Mouse (Mus musculus) myocyte (in vitro differentiated cells): Measurements from ENCODE around the gene Dhdds.

Experiments used
- CEBPB ChIP-seq: IDR thresholded peaks from 2 replicates; pipeline ENCODE4 v1.6.1; 2011; ENCODE audit warnings: mild to moderate bottlenecking, moderate library complexity; ENCODE audit not compliant: poor library complexity, insufficient read depth, severe bottlenecking
- E2F4 ChIP-seq: IDR thresholded peaks from one replicate; pipeline ENCODE4 v1.6.1; 2011; ENCODE audit warnings: mild to moderate bottlenecking, control low read depth, moderate library complexity; ENCODE audit not compliant: insufficient read depth
- MAX ChIP-seq: IDR thresholded peaks from one replicate; pipeline ENCODE4 v1.6.1; 2011; ENCODE audit warnings: low read depth, mild to moderate bottlenecking, control low read depth
- MYOG ChIP-seq, 3 experiments: IDR thresholded peaks; one replicate each; pipeline ENCODE4 v1.6.1; 2011; ENCODE audit warnings: control low read depth in 2 of 3, low read depth in 2 of 3, mild to moderate bottlenecking in 2 of 3; ENCODE audit not compliant: insufficient read length in 2 of 3, control insufficient read depth in 1 of 3, insufficient read depth in 1 of 3
- POLR2A ChIP-seq: IDR thresholded peaks from one replicate; pipeline ENCODE4 v1.6.1; 2011; ENCODE audit warnings: low read depth, mild to moderate bottlenecking, control low read depth, moderate library complexity; ENCODE audit not compliant: insufficient read length
- POLR2AphosphoS2 ChIP-seq: IDR thresholded peaks from one replicate; pipeline ENCODE4 v1.6.1; 2011; ENCODE audit warnings: low read depth, control low read depth; ENCODE audit not compliant: insufficient read length
- REST ChIP-seq: IDR thresholded peaks from one replicate; pipeline ENCODE4 v1.6.1; 2011; ENCODE audit warnings: mild to moderate bottlenecking, control low read depth, moderate library complexity; ENCODE audit not compliant: insufficient read depth, insufficient read length
- SRF ChIP-seq: IDR thresholded peaks from one replicate; pipeline ENCODE4 v1.6.1; 2011; ENCODE audit warnings: low read depth; ENCODE audit not compliant: control insufficient read depth, insufficient read length
- TCF12 ChIP-seq: IDR thresholded peaks from one replicate; pipeline ENCODE4 v1.6.1; 2011; ENCODE audit warnings: mild to moderate bottlenecking, control low read depth; ENCODE audit not compliant: poor library complexity, insufficient read depth, severe bottlenecking
- USF1 ChIP-seq: IDR thresholded peaks from one replicate; pipeline ENCODE4 v1.6.1; 2011; ENCODE audit warnings: low read depth, mild to moderate bottlenecking, control low read depth, moderate library complexity

DNA sequence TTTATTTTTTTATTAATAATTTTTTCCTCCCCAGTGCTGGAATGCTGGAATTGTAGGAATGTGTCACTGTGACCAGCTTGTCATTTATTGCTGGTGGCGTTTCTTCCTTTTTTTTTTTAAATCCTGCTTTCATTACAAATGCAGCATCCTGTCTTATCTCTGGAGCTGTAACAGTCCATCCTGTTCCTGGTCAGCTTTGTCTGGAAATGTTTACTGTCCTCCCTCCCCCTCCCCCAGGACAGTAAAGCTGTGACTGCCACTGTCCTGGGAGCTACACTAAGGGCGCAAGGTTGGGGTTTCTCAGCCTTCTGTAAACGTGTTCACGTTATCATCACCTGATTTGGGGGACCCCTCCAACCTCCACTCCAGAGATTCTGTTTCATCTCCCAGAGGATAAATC is 75.5 kb downstream of the Dhdds start:
- no peak for TF ChIP-seq MAX
- TF ChIP-seq POLR2A: no peak
- no peak for TF ChIP-seq CEBPB
- TF ChIP-seq REST: no peak
- no peak for TF ChIP-seq TCF12
- TF ChIP-seq POLR2AphosphoS2: no peak
- no peak for TF ChIP-seq SRF
- TF ChIP-seq MYOG (IDR thresholded peaks at IDR 0.05; ENCODE audit: control insufficient read depth in 1 of 3, insufficient read depth in 1 of 3, insufficient read length in 2 of 3, low read depth in 2 of 3): no peak
- TF ChIP-seq USF1: no peak
- TF ChIP-seq E2F4: no peak
